Mouse (Mus musculus): ENCODE data around the gene Tex21.
"Not testable (repeated sequence)": the region's sequence is repeated elsewhere in the genome, so short reads cannot be mapped to it uniquely, and the experiment has no call there.

- TF ChIP-seq CTCF (IDR thresholded peaks at IDR 0.05; ENCODE audit: borderline replicate concordance, control insufficient read depth, extremely low read depth, insufficient read depth, low read length, poor library complexity); POLR2A (IDR thresholded peaks at IDR 0.05; ENCODE audit: control insufficient read depth, extremely low read depth, insufficient read depth, low read length, poor library complexity): not testable (repeated sequence)
These were observed 94.2 kb downstream of the Tex21 start for GRCm38 (mm10) chr12:76152389-76152788.
